Mouse (Mus musculus): ENCODE results near the gene Krt42. TPM values are rescaled to one million over a fixed set of nuclear protein-coding genes. Genes with fewer than 3 reads are reported as not detected.

The Krt42 gene
- polyA plus RNA-seq (2014; fragmentation: Illumina TruSeq; extraction: RNeasy Lipid Tissue Mini Kit (QIAGEN cat#74804); ENCODE audit: low read depth, low replicate concordance), result not detected

DNA sequence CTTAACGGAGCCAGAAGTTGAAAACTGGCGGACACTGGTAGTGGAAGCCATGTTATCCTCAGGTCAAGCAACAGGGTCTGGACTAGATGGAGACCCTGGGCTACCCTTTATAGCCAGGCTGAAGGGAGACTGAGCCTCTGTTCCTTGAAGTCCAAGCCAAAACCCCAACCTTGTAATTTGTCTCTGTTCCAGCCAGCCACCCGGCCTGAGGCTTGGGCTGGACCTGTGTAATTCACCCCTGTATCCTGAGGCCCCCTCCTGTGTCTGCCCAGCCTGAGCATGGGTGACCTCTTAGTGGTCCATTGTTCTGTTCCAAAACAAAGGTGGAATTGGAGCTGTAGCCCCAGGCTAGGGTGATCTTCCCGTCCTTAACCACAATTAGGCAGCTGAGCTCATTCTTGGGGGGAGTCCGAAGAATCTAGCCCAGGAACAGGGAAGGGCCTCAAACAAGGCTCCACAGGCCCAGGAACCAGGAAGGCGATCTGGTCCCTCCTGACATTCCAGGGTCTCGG lies at the start of gene Krt42:
TSS of gene Krt42 (minus strand) at position 51 of the 512 bp plus-strand sequence.

GRCm38 (mm10) chr11:100260514-100261234 lies 9.0 kb downstream of the Krt42 start, which contains the start of gene Krt17:
Gene Krt17 (minus strand): TSS chr11:100261029.

GRCm38 (mm10) chr11:100248852-100249465 lies 20.7 kb downstream of the Krt42 start, which contains the start of gene Krt16:
Gene Krt16 (minus strand): TSS chr11:100248902.

Other genes starting within 250 kb of the Krt42 start
- gene Krt33b, start 240.0 kb downstream of the Krt42 start, polyA plus RNA-seq (2014; fragmentation: Illumina TruSeq; extraction: RNeasy Lipid Tissue Mini Kit (QIAGEN cat#74804); ENCODE audit: low read depth, low replicate concordance), result not detected
- not detected for gene Krt34, start 228.3 kb downstream of the Krt42 start, polyA plus RNA-seq (2014; fragmentation: Illumina TruSeq; extraction: RNeasy Lipid Tissue Mini Kit (QIAGEN cat#74804); ENCODE audit: low read depth, low replicate concordance)
- not detected for gene Krt31, start 219.3 kb downstream of the Krt42 start, polyA plus RNA-seq (2014; fragmentation: Illumina TruSeq; extraction: RNeasy Lipid Tissue Mini Kit (QIAGEN cat#74804); ENCODE audit: low read depth, low replicate concordance)
- gene Krt32, start 181.6 kb downstream of the Krt42 start, polyA plus RNA-seq (2014; fragmentation: Illumina TruSeq; extraction: RNeasy Lipid Tissue Mini Kit (QIAGEN cat#74804); ENCODE audit: low read depth, low replicate concordance), result not detected
- not detected for gene Krt35, start 173.6 kb downstream of the Krt42 start, polyA plus RNA-seq (2014; fragmentation: Illumina TruSeq; extraction: RNeasy Lipid Tissue Mini Kit (QIAGEN cat#74804); ENCODE audit: low read depth, low replicate concordance)
- not detected for gene Krt36, start 164.2 kb downstream of the Krt42 start, polyA plus RNA-seq (2014; fragmentation: Illumina TruSeq; extraction: RNeasy Lipid Tissue Mini Kit (QIAGEN cat#74804); ENCODE audit: low read depth, low replicate concordance)
- gene Krt13, start 148.3 kb downstream of the Krt42 start, polyA plus RNA-seq (2014; fragmentation: Illumina TruSeq; extraction: RNeasy Lipid Tissue Mini Kit (QIAGEN cat#74804); ENCODE audit: low read depth, low replicate concordance), result not detected
- not detected for gene Krt15, start 133.9 kb downstream of the Krt42 start, polyA plus RNA-seq (2014; fragmentation: Illumina TruSeq; extraction: RNeasy Lipid Tissue Mini Kit (QIAGEN cat#74804); ENCODE audit: low read depth, low replicate concordance)
- not detected for gene Krt19, start 121.2 kb downstream of the Krt42 start, polyA plus RNA-seq (2014; fragmentation: Illumina TruSeq; extraction: RNeasy Lipid Tissue Mini Kit (QIAGEN cat#74804); ENCODE audit: low read depth, low replicate concordance)
- not detected for gene Krt9, start 76.6 kb downstream of the Krt42 start, polyA plus RNA-seq (2014; fragmentation: Illumina TruSeq; extraction: RNeasy Lipid Tissue Mini Kit (QIAGEN cat#74804); ENCODE audit: low read depth, low replicate concordance)
- not detected for gene Krt14, start 62.3 kb downstream of the Krt42 start, polyA plus RNA-seq (2014; fragmentation: Illumina TruSeq; extraction: RNeasy Lipid Tissue Mini Kit (QIAGEN cat#74804); ENCODE audit: low read depth, low replicate concordance)
- gene Krt16, start 21.0 kb downstream of the Krt42 start, polyA plus RNA-seq (2014; fragmentation: Illumina TruSeq; extraction: RNeasy Lipid Tissue Mini Kit (QIAGEN cat#74804); ENCODE audit: low read depth, low replicate concordance), result not detected
- gene Krt17, start 8.8 kb downstream of the Krt42 start, polyA plus RNA-seq (2014; fragmentation: Illumina TruSeq; extraction: RNeasy Lipid Tissue Mini Kit (QIAGEN cat#74804); ENCODE audit: low read depth, low replicate concordance), result not detected
- gene Eif1, start 50.0 kb upstream of the Krt42 start, polyA plus RNA-seq (2014; fragmentation: Illumina TruSeq; extraction: RNeasy Lipid Tissue Mini Kit (QIAGEN cat#74804); ENCODE audit: low read depth, low replicate concordance), result 1,846 TPM
- not detected for gene Gast, start 64.5 kb upstream of the Krt42 start, polyA plus RNA-seq (2014; fragmentation: Illumina TruSeq; extraction: RNeasy Lipid Tissue Mini Kit (QIAGEN cat#74804); ENCODE audit: low read depth, low replicate concordance)
- gene Hap1, start 86.3 kb upstream of the Krt42 start, polyA plus RNA-seq (2014; fragmentation: Illumina TruSeq; extraction: RNeasy Lipid Tissue Mini Kit (QIAGEN cat#74804); ENCODE audit: low read depth, low replicate concordance), result 5.1 TPM
- 2.2 TPM for gene Jup, start 127.9 kb upstream of the Krt42 start, polyA plus RNA-seq (2014; fragmentation: Illumina TruSeq; extraction: RNeasy Lipid Tissue Mini Kit (QIAGEN cat#74804); ENCODE audit: low read depth, low replicate concordance)
- gene P3h4, start 145.0 kb upstream of the Krt42 start, polyA plus RNA-seq (2014; fragmentation: Illumina TruSeq; extraction: RNeasy Lipid Tissue Mini Kit (QIAGEN cat#74804); ENCODE audit: low read depth, low replicate concordance), result 10.6 TPM
- 1.4 TPM for gene Fkbp10, start 145.8 kb upstream of the Krt42 start, polyA plus RNA-seq (2014; fragmentation: Illumina TruSeq; extraction: RNeasy Lipid Tissue Mini Kit (QIAGEN cat#74804); ENCODE audit: low read depth, low replicate concordance)
- gene Nt5c3b, start 171.9 kb upstream of the Krt42 start, polyA plus RNA-seq (2014; fragmentation: Illumina TruSeq; extraction: RNeasy Lipid Tissue Mini Kit (QIAGEN cat#74804); ENCODE audit: low read depth, low replicate concordance), result 30.2 TPM
- not detected for gene Klhl10, start 172.0 kb upstream of the Krt42 start, polyA plus RNA-seq (2014; fragmentation: Illumina TruSeq; extraction: RNeasy Lipid Tissue Mini Kit (QIAGEN cat#74804); ENCODE audit: low read depth, low replicate concordance)
- 33.4 TPM for gene Klhl11, start 202.9 kb upstream of the Krt42 start, polyA plus RNA-seq (2014; fragmentation: Illumina TruSeq; extraction: RNeasy Lipid Tissue Mini Kit (QIAGEN cat#74804); ENCODE audit: low read depth, low replicate concordance)